Mouse (Mus musculus) embryonic facial prominence, embryonic 13.5 days (tissue): Measurements from ENCODE around the gene Olfr1417. TPM values are rescaled to one million over a fixed set of nuclear protein-coding genes. Genes with fewer than 3 reads are reported as not detected.
"Not testable (repeated sequence)": the region's sequence is repeated elsewhere in the genome, so short reads cannot be mapped to it uniquely, and the experiment has no call there.

Experiments
- ATAC-seq: fragments of 200-750 bp; cut with Nextera tagmentation; 2 replicates; pipeline ENCODE4 v1.8.0; 2017; ENCODE audit warnings: low read depth; ENCODE audit not compliant: insufficient number of reproducible peaks, insufficient read depth, low FRiP score, low TSS enrichment
- H3K27ac ChIP-seq: fragments of 300-500 bp; sonication (generic); 2 replicates; pipeline ENCODE4 v1.5.1; 2015; ENCODE audit warnings: moderate library complexity, mild to moderate bottlenecking, inconsistent platforms
- H3K27me3 ChIP-seq: fragments of 300-500 bp; sonication (generic); 2 replicates; pipeline ENCODE4 v1.6.1; 2015; ENCODE audit warnings: mild to moderate bottlenecking, inconsistent platforms
- H3K36me3 ChIP-seq: fragments of 300-500 bp; sonication (generic); 2 replicates; pipeline ENCODE4 v1.6.1; 2015; ENCODE audit warnings: mild to moderate bottlenecking, inconsistent platforms
- H3K4me1 ChIP-seq: fragments of 300-500 bp; sonication (generic); 2 replicates; pipeline ENCODE4 v1.6.1; 2015; ENCODE audit warnings: inconsistent platforms
- H3K4me2 ChIP-seq: fragments of 300-500 bp; sonication (generic); 2 replicates; pipeline ENCODE4 v1.6.1; 2015; ENCODE audit warnings: moderate library complexity, mild to moderate bottlenecking, inconsistent platforms
- H3K4me3 ChIP-seq: fragments of 300-500 bp; sonication (generic); 2 replicates; pipeline ENCODE4 v1.5.1; 2015; ENCODE audit warnings: mild to moderate bottlenecking, inconsistent platforms
- H3K9ac ChIP-seq: fragments of 300-500 bp; sonication (generic); 2 replicates; pipeline ENCODE4 v1.6.1; 2015; ENCODE audit warnings: mild to moderate bottlenecking, inconsistent platforms
- H3K9me3 ChIP-seq: fragments of 300-500 bp; sonication (generic); 2 replicates; pipeline ENCODE4 v1.6.1; 2016; ENCODE audit warnings: inconsistent platforms
- WGBS: fragments of 180-500 bp; shearing (Covaris S2); methylation state at CpG from one replicate; pipeline ENCODE4 v1.1.7; 2015; ENCODE audit warnings: mixed read lengths; 5-methylcytosine and 5-hydroxymethylcytosine counted together
- polyA plus RNA-seq: library from polyadenylated mRNA; unstranded; fragments of >200 nt; fragmentation: Nextera tagmentation; extraction: Ambion mirVana; gene quantifications from 2 replicates; pipeline ENCODE4 v1.2.1, GENCODE M21; 2015

The Olfr1417 gene
- not detected in 2 replicates for polyA plus RNA-seq

DNA sequence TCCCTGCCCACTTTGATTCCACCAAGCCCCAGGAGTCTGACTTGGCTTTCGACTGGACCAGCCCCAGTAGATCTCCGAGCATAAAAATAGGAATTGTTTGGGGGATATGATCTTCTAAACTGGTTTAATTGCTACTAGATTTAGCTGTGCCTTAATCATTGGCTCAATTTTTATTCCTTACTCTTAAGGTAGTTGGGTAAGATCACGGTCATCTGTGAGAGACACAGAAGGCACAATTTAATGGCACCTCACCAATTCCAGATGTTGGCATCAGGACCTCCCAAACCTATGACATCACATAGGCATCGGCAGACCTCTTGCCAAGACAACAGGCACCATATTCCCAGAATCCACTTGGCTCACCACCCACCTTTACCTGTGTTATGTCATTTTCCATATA, at the start of gene Olfr1417:
TSS of gene Olfr1417 (minus strand) at position 101 of the 400 bp plus-strand sequence.
- H3K36me3 ChIP-seq: no peaks in the 10 kb centered on the region
- no peak within 1 kb of the TSS for H3K27ac ChIP-seq
- WGBS: 83% methylated on average over 4 of the region's 4 CpGs
- no peaks in the 10 kb centered on the region for H3K27me3 ChIP-seq
- H3K4me1 ChIP-seq: no peaks in the 10 kb centered on the region
- H3K9me3 ChIP-seq: no peaks in the 10 kb centered on the region
- no peak for ATAC-seq
- H3K4me2 ChIP-seq: no peak within 1 kb of the TSS
- H3K4me3 ChIP-seq: no peak within 1 kb of the TSS
- H3K9ac ChIP-seq: no peak within 1 kb of the TSS

DNA sequence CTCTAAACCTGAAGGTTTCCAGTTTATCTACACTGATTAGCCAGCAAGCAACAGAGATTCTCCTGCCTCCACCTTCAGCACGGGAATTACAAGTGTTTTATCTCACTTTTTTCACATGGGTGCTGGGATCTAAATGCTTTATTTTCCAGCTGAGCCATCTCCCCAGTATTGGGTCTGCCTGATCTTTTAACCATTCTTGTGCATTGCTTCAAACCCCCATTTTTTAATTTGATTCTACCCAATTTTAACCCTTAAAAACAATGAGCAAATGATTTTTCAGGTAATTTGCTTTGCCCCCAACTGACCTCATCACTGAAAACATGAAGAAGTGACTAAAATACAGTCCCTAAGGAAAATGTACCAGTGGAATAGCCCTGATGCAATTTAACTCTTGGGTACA, 47.2 kb upstream of the Olfr1417 start, which contains the start of gene Olfr1420:
TSS of gene Olfr1420 (plus strand) at position 301 of the 400 bp plus-strand sequence.
- no peak for ATAC-seq
- H3K4me3 ChIP-seq: no peak within 1 kb of the TSS
- H3K4me2 ChIP-seq: no peak within 1 kb of the TSS
- no peak within 1 kb of the TSS for H3K27ac ChIP-seq
- no peaks in the 10 kb centered on the region for H3K36me3 ChIP-seq
- no peak within 1 kb of the TSS for H3K9ac ChIP-seq
- 50% methylated on average over 1 of the region's 1 CpGs for WGBS
- H3K9me3 ChIP-seq: no peaks in the 10 kb centered on the region
- no peaks in the 10 kb centered on the region for H3K4me1 ChIP-seq
- no peaks in the 10 kb centered on the region for H3K27me3 ChIP-seq

DNA sequence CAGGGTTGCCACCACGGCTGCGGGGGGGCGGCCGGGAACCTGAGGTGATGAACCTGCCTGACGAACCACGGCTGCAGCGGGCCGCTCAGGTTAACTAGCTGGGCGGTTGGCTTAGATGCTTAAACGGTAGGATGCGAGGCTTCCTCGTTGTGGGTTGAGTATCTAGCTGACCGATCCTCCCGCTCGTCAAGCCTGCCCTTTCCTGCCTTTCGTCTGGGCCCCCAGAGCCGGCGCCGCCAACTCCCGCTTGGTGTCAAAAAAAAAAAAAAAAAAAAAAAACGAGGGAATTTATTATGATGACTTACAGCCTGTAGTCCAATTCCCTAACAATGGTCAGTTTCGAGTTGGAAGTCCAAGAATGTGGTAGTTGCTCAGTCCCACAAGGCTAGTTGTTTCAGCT, 39.4 kb upstream of the Olfr1417 start:
- not testable (repeated sequence) for H3K4me1 ChIP-seq, ATAC-seq, H3K4me3 ChIP-seq, H3K4me2 ChIP-seq, H3K9me3 ChIP-seq, H3K27me3 ChIP-seq, H3K27ac ChIP-seq, H3K9ac ChIP-seq, H3K36me3 ChIP-seq
- WGBS: 66% methylated on average over 22 of the region's 22 CpGs

DNA sequence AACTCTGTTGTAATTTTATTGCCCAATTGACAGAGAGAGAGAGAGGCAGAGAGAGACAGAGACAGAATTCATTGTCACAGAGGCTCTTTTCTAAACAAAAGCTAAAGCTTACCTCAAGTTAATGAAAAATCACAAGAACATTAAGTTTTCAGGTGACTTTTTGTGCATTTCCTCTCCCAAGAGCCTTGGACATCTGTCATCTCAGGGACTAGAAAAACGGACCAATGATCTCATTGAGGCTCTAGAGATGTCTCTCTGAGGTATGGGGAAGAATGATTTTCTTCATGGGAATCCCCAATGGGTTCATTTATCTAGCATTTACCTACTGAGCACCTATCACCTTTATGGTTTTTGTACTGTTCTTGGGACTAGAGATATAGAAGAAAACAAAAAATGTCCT, 36.0 kb upstream of the Olfr1417 start, which contains the start of gene Olfr1419:
TSS of gene Olfr1419 (minus strand) at position 101 of the 400 bp plus-strand sequence.
- Histone ChIP-seq H3K4me3 (no peak within 1 kb of the TSS), H3K4me2 (no peak within 1 kb of the TSS), H3K9me3 (no peaks in the 10 kb centered on the region), H3K36me3 (no peaks in the 10 kb centered on the region), H3K27me3 (no peaks in the 10 kb centered on the region), H3K27ac (no peak within 1 kb of the TSS), H3K4me1 (no peaks in the 10 kb centered on the region), H3K9ac (no peak within 1 kb of the TSS)
- no peak for ATAC-seq
- WGBS: 37% methylated on average over 1 of the region's 1 CpGs

DNA sequence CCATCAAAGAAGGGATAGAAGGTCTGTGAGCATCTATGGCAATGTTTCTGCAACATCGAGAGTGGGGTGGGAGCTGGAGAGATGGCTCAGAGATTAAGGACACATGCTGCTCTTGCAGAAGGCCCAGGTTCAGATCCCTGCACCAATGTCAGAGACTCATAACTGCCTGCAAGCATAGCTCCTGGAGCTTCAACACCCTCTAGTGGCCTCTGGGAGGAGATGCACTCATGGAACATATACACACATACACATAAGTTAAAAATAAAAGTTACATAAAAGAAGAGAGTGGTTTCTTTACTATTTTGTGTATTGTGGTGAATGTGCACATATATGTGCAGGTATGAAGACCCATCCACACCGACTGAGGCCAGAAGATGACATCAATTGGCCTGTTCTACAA, 28.8 kb upstream of the Olfr1417 start:
- Histone ChIP-seq H3K9ac (no peak overlapping the region), H3K4me3 (no peak overlapping the region), H3K27me3 (no peaks in the 10 kb centered on the region), H3K36me3 (no peaks in the 10 kb centered on the region), H3K4me1 (no peaks in the 10 kb centered on the region), H3K9me3 (no peaks in the 10 kb centered on the region), H3K27ac (no peak overlapping the region), H3K4me2 (no peak overlapping the region)
- WGBS: 84% methylated on average over 2 of the region's 2 CpGs
- ATAC-seq: no peak

DNA sequence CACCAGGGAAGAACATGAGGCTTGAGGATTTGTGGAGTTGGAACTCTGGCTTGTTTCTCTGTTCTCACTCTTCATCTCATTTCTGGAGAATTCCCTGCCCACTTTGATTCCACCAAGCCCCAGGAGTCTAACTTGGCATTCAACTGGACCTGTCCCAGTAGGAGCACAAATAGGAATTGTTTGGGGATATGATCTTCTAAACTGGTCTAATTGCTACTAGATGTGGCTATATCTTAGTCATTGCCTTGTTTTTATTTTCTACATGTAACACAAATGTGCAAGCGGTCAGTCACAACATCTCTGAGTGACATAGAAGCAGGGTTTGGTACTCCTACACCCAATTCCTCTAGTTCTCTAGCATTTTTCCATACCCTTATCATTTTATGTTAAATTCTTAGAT, 21.9 kb upstream of the Olfr1417 start, which contains the start of gene Olfr1418:
TSS of gene Olfr1418 (minus strand) at position 101 of the 400 bp plus-strand sequence.
- Histone ChIP-seq H3K9ac (no peak within 1 kb of the TSS), H3K4me3 (no peak within 1 kb of the TSS), H3K4me2 (no peak within 1 kb of the TSS)

DNA sequence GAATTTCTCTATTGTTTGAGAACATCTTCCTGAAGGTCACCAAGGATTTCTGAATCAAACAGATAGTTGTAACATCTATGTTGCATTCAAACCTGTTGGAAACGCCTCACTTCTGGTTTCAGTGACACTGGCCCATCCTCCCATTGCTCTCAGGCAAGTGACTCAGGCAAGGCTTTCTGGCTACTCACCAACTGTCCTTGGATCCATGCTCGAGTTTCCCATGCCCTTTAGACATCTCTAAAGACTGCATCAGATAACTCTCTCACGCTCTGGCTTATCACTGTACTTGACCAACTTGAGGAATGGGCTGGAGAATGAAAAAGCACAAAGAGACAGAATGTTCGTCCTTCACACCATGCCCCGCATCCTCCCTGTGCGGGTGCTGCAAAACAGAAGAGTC, 17.5 kb upstream of the Olfr1417 start:
- H3K4me2 ChIP-seq: no peak overlapping the region
- H3K36me3 ChIP-seq: no peaks in the 10 kb centered on the region
- H3K9me3 ChIP-seq: no peaks in the 10 kb centered on the region
- no peaks in the 10 kb centered on the region for H3K4me1 ChIP-seq
- H3K27ac ChIP-seq: no peak overlapping the region
- 83% methylated on average over 6 of the region's 6 CpGs for WGBS
- H3K27me3 ChIP-seq: no peaks in the 10 kb centered on the region
- H3K9ac ChIP-seq: no peak overlapping the region
- ATAC-seq: no peak
- H3K4me3 ChIP-seq: no peak overlapping the region

More for the DNA sequence above, 21.9 kb upstream of the Olfr1417 start, which contains the start of gene Olfr1418:
- no peak for ATAC-seq
- no peaks in the 10 kb centered on the region for H3K4me1 ChIP-seq
- 97% methylated on average over 1 of the region's 1 CpGs for WGBS
- H3K9me3 ChIP-seq: no peaks in the 10 kb centered on the region
- no peaks in the 10 kb centered on the region for H3K36me3 ChIP-seq
- no peak within 1 kb of the TSS for H3K27ac ChIP-seq
- no peaks in the 10 kb centered on the region for H3K27me3 ChIP-seq

DNA sequence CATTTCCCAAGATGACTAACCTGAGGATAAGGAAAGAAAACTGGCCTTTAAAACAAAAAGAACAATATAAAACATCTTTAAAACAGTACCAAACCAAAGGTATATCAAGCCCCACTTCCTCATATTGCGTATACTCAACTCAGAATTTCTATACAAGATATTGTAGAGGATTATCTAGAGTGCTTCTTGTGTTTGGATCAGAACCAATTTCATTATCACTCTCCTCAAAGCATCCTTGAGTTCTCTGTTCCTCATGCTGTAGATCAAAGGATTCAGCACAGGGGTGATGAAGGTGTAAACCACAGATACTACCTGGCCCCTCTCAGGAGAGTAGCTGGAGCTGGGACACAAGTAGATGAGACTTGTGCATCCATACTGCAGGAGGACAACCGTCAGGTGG, 15.8 kb upstream of the Olfr1417 start:
- Histone ChIP-seq H3K4me2 (no peak overlapping the region), H3K4me1 (no peaks in the 10 kb centered on the region), H3K27me3 (no peaks in the 10 kb centered on the region), H3K9me3 (no peaks in the 10 kb centered on the region), H3K27ac (no peak overlapping the region), H3K9ac (no peak overlapping the region), H3K36me3 (no peaks in the 10 kb centered on the region), H3K4me3 (no peak overlapping the region)
- no peak for ATAC-seq
- 89% methylated on average over 2 of the region's 2 CpGs for WGBS

DNA sequence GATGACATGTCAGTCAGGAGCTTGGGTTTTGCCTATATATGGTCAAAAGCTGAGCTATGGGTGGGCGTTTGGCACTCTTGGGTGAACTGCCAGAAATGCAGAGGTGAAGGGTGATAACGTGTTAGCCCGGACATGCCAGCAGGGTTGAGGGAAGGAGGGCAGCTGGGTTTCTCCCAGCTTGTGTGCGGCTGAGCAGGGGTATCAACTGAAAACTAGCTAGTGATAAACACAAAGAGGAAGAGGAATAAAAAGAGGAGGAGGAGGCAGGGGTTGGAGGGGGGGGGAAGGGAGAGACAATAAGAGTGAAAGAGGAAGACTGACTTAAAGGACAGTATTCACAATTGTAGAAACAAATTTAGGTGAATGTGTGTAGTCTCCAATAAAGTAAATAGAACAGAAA, 13.6 kb upstream of the Olfr1417 start:
- Histone ChIP-seq H3K27ac (no peak overlapping the region), H3K9ac (no peak overlapping the region), H3K4me2 (no peak overlapping the region), H3K4me3 (no peak overlapping the region), H3K4me1 (no peaks in the 10 kb centered on the region), H3K27me3 (no peaks in the 10 kb centered on the region), H3K9me3 (no peaks in the 10 kb centered on the region), H3K36me3 (no peaks in the 10 kb centered on the region)
- ATAC-seq: no peak
- WGBS: 65% methylated on average over 4 of the region's 4 CpGs

DNA sequence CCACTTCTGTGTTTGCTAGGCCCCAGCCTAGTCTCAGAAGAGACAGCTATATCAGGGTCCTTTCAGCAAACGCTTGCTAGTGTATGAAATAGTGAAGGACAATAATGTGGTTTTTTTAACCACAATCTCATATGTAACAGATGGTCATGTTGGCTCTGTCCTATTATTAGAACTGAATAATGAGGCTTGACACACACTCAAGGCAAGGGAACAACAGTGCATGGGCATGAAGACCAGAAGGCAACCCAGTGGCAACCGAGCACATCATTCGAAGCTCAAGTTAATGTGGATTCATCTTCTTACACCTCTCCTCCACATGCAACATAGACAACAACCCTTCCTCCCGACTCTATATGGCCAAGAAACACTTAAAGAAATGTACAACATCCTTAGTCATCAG, 7.3 kb upstream of the Olfr1417 start:
- H3K4me3 ChIP-seq: no peak overlapping the region

DNA sequence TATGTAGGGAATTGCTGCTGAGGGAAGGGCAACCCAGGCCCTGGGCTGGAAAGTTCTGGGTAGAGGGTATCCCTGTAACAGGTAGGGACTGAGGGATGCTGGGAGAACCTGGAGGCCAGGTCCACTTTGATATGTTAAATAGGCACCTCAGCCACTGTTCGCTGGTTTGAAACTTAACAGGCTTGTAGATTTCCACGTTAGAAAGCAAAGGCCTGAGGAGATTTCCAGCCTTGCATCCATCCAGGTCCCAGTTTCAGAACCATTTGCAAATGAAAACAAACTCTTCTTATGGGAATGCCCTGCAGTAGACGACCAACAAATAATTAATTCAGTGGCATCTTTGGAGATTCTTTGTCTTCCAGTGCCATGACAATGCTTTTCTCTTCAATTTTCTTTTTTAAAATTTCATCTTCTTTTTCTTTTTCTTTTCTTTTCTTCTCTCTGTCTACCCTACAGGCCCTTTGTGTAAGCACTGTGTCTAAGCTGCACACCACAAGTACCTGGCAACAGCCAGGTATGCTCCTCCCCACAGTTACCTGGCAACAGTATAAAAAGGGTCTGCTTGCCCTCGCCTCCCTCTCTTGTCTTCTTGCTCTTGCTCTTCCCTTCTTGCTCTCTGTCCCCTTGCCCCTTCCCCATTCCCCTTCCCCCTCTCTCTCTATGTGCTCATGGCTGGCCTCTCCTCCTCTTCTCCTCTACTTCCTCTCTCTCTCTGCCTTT, 15.5 kb downstream of the Olfr1417 start:
- peaks cover 8% of the 10 kb centered on the region for H3K4me1 ChIP-seq
- H3K4me2 ChIP-seq: no peak overlapping the region
- H3K4me3 ChIP-seq: no peak overlapping the region
- H3K27me3 ChIP-seq: peaks cover 22% of the 10 kb centered on the region
- WGBS: 24% methylated on average over 4 of the region's 4 CpGs
- ATAC-seq: no peak
- no peaks in the 10 kb centered on the region for H3K36me3 ChIP-seq
- no peak overlapping the region for H3K9ac ChIP-seq
- no peaks in the 10 kb centered on the region for H3K9me3 ChIP-seq
- H3K27ac ChIP-seq: no peak overlapping the region

More for the DNA sequence above, 7.3 kb upstream of the Olfr1417 start:
- H3K9ac ChIP-seq: no peak overlapping the region
- H3K36me3 ChIP-seq: no peaks in the 10 kb centered on the region
- WGBS: 76% methylated on average over 4 of the region's 4 CpGs
- H3K27ac ChIP-seq: no peak overlapping the region
- H3K27me3 ChIP-seq: no peaks in the 10 kb centered on the region
- H3K4me2 ChIP-seq: no peak overlapping the region
- no peak for ATAC-seq
- no peaks in the 10 kb centered on the region for H3K9me3 ChIP-seq
- H3K4me1 ChIP-seq: no peaks in the 10 kb centered on the region

DNA sequence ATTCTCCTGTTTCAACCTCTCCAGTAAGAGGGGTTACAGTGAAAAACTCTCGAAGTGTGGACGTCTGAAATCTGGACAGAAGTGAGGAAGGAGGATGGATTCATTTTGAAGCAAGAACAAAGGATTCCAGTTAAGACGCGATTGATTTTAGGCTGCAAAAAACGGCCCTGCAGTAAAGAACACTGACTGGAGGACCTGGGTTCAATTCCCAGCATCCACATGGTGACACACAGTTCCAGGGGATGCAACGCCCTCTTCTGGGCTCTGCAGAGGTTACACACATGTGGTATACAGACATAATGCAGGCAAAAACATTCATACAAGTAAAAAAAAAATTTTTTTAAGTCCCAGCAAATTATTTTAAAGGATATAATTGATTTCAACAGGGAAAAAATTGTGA, 18.8 kb downstream of the Olfr1417 start:
- peaks cover 11% of the 10 kb centered on the region for H3K4me1 ChIP-seq
- H3K9ac ChIP-seq: no peak overlapping the region
- peaks cover 50% of the 10 kb centered on the region for H3K27me3 ChIP-seq
- H3K4me2 ChIP-seq: peak overlapping the region; percentile 93
- H3K4me3 ChIP-seq: peak overlapping the region; percentile 69
- no peak overlapping the region for H3K27ac ChIP-seq
- H3K9me3 ChIP-seq: no peaks in the 10 kb centered on the region
- no peaks in the 10 kb centered on the region for H3K36me3 ChIP-seq
- WGBS: 25% methylated on average over 6 of the region's 6 CpGs
- no peak for ATAC-seq
